Mouse (Mus musculus): ENCODE measurements at regions not wholly inside any gene's neighbourhood (a gene's known extent, or its start where the extent isn't known, plus 50 kb on each side); places are given as distances from the start of the nearest gene placed in this dataset.

- DNase-seq, result no peak
Observed at GRCm38 (mm10) chr3:35320844-35321393, 433.0 kb upstream of the Atp11b start.

DNA sequence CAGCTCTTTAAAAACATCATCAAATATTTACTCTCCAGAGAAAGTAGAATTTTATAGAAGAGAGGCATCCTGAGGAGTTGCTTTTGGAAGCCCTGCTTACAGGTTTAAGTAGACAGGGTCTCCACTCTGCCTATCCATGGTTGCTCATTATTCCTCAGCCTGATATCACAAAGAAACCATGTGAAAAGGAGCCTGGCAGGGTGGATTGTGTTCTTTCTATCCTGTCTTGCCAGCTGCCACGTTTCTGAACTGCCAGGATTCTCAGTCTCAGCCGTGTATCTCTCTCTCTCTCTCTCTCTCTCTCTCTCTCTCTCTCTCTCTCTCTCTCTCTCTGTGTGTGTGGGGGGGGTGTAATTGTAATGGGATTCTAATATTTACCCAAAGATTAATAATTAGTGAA is 431.9 kb upstream of the Atp11b start:
- DNase-seq, result no peak

DNA sequence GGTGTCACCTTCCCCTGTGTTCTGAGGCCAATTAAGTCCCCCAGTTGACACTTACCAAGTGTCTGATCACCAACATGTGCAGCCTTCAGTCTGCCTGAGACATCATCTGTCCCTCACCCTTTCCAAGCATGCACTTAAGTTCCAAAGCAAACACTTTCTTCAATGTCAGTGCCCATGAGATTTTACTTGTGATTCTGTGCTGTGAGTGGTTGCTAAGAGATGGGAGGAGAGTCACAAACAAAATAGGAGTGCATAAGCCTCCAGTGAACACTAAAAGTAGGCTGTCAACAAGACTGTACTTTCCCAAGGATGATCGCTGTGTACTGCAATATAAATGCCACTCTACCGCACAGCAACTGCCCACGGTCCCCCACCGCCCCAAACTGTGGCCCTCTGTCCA is 431.0 kb upstream of the Atp11b start:
- no peak for DNase-seq

- peak; percentile 42 for DNase-seq
Observed at GRCm38 (mm10) chr3:35323450-35324077, 430.3 kb upstream of the Atp11b start.

DNA sequence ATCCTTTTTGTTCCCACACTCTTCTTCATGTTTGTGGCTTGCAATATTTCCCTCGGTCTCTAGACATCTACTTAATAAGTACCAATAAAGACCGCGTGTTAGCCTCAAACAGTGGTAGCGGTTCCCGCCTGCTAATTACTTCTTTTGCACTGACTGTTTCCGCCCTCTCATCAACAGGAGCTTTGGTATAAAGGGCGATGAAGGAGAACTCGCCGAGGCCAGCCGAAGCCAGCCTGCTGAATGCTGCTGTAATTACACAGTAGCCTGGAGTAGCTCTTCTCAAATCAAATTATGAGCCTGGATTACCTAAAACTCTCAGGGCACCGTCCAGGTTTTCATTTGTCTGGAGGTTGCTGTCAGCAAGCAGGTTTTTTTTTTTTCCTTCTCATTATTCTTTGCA is 429.7 kb upstream of the Atp11b start:
- DNase-seq, result no peak

- DNase-seq, result no peak
Observed at GRCm38 (mm10) chr3:35332534-35333272, 421.2 kb upstream of the Atp11b start.

DNA sequence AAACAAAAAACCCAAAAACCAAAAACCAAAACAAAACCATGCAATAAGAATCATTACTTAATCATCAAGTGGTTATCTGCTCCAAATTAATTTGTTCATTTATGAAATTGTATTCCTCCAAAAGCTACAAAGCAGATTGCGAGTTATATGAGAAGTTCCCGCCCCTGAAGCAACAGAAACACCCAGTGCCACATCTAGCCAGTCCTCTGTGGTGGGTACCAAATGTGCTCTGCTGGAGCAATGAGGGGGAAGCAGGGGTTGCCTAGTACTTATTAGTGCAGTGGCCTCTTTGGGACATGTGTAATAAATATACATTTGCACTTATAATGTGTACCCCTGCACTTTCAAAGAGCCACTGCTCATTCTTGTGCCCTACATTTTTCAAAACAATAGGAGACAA is 419.9 kb upstream of the Atp11b start:
- DNase-seq, result no peak

DNA sequence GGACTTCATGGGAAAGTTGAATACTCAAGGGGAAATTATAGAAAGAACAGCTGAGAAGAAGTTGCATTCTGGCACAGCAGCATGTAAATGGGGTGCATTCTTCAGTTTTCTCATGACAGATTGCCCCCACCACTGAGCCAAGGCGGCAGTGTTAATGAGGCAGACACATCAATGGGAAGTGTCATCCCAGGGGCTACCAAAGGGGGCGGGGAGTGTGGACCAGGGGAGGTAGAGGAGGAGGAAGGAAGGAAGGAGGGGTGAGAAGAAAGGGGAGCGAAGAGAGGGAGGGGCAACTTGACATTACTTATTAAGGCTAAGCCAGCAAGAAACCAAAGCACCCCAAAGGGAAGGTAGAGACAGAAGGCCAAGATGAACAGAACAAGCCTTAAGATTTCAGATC is 419.4 kb upstream of the Atp11b start:
- no peak for DNase-seq

DNA sequence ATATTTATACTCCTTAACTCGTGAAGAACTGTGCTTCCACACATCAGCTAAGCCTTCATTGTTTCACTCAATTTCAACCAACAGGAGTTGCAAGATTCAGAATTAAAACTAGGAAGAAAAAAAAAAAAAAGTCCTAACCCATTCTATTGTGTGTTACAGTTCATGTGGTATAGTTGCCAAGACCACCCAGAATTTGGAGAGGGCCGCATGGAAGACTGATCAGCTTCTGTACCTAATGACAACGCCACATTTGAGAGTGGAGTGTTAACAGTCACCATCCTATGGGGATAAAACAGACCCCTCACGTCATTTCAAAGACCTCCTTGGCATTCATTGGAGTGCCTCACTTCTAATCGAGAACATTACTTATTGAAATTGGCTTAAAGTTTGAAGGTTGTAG is 418.1 kb upstream of the Atp11b start:
- DNase-seq, result no peak

- no peak for DNase-seq
Observed at GRCm38 (mm10) chr3:35340525-35340924, 413.4 kb upstream of the Atp11b start.

GRCm38 (mm10) chr3:35340935-35341800 is 412.7 kb upstream of the Atp11b start:
- DNase-seq, result no peak

DNA sequence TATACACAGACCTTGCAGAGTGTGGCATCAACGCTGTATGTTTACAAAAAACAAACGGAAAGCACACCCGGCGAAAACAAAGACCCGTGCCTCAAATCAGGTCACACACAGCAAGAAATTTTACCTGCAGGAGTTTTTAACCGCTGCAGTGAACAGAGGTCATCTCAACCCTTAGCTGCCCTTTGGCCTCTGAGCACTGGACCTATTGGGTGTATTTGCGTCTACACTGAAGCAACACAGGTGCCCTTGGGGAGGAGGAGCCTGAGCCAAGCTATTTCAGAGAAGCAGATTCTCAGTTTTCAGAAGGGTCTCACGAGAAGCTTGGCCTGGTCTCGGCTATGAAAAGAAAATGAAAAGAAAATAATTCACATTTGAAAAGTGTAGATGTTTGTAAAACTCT is 412.1 kb upstream of the Atp11b start:
- no peak for DNase-seq

DNA sequence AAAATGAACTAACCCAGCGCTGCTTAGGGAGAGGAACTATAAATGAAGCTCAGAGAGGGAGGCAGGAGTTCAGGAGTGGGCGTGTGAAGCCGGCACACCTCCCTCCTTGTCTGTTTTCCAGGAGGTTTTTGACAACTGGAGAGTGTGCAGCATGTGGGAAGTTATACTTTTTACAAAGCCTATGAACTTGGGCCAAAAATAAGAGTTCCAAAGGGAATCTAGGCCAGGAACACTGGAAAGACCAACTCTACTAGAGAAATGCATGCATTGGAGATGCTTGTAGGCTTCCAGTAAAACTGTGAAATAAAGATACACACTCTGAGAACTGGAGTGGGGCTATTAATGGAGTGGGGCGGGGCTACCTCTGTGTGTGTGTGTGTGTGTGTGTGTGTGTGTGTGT is 411.3 kb upstream of the Atp11b start:
- no peak for DNase-seq

GRCm38 (mm10) chr3:35343936-35344335 is 410.0 kb upstream of the Atp11b start:
- DNase-seq, result no peak

DNA sequence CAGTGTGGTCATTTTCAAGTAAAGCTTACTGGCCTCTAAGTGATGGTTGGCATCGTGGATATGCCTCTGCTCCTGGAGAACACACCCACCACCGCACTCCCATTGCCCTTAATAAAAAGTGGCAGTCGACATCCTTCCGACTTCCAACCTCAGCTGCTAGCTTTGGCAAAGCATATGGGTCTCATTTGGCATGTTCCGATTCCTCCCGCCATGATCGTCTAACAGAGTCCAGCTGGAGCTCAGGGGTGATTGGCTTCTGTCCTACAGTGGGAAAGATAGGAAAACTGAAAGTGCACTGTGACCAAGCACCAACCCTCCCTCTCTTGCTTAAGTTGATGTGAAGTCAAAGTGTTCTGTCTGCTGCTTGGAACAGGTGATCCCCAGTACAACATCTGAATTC is 404.8 kb upstream of the Atp11b start:
- DNase-seq, result no peak

- DNase-seq, result no peak
Observed at GRCm38 (mm10) chr3:35353442-35353841, 400.5 kb upstream of the Atp11b start.

GRCm38 (mm10) chr3:35353920-35354319 is 400.0 kb upstream of the Atp11b start:
- no peak for DNase-seq

- no peak for DNase-seq
Observed at GRCm38 (mm10) chr3:35354356-35354755, 399.6 kb upstream of the Atp11b start.

- no peak for DNase-seq
Observed at GRCm38 (mm10) chr3:35357111-35357510, 396.8 kb upstream of the Atp11b start.

- no peak for DNase-seq
Observed at GRCm38 (mm10) chr3:35358541-35358940, 395.4 kb upstream of the Atp11b start.

- DNase-seq, result no peak
Observed at GRCm38 (mm10) chr3:35359288-35359687, 394.6 kb upstream of the Atp11b start.

- no peak for DNase-seq
Observed at GRCm38 (mm10) chr3:35360515-35360914, 393.4 kb upstream of the Atp11b start.

GRCm38 (mm10) chr3:35361086-35361485 is 392.8 kb upstream of the Atp11b start:
- DNase-seq, result no peak

Data from adrenal gland, postnatal 25 days (tissue).